Mouse (Mus musculus) adrenal gland, postnatal 25 days (tissue): ENCODE results near the gene Cd93. TPM values are rescaled to one million over a fixed set of nuclear protein-coding genes. Genes with fewer than 3 reads are reported as not detected.

Source experiments
- DNase-seq: peaks from one replicate; pipeline ENCODE4 v3.0.0; 2021; ENCODE audit warnings: mixed read lengths
- long read RNA-seq: library from polyadenylated mRNA; stranded (forward); transcript quantifications from one replicate; pipeline ENCODE4 v2.0.0, GENCODE M21; 2021
- total RNA-seq: library from RNA; stranded (reverse); gene quantifications from 2 replicates; pipeline ENCODE4 v1.2.3, GENCODE M21; 2021

The Cd93 gene
- total RNA-seq: 26.4 and 29.0 TPM in 2 replicates
- long read RNA-seq, full-length matches to known transcripts: 12 of 17 reads
- long read RNA-seq, partial matches to known transcripts: 0 of 17 reads
- long read RNA-seq, other reads (novel, unspliced or antisense): 5 of 17 reads

- peak; percentile 15 for DNase-seq
These were observed at the start of gene Cd93 for GRCm38 (mm10) chr2:148443249-148443958. Cd93 (minus strand) TSS chr2:148443563.

GRCm38 (mm10) chr2:148492108-148492507 lies 48.7 kb upstream of the Cd93 start:
- DNase-seq: no peak

- DNase-seq: no peak
These were observed 46.8 kb upstream of the Cd93 start for GRCm38 (mm10) chr2:148490150-148490549.

GRCm38 (mm10) chr2:148488885-148489284 lies 45.5 kb upstream of the Cd93 start:
- no peak for DNase-seq

- no peak for DNase-seq
These were observed 42.2 kb upstream of the Cd93 start for GRCm38 (mm10) chr2:148485576-148485975.

GRCm38 (mm10) chr2:148480376-148480775 lies 37.0 kb upstream of the Cd93 start:
- DNase-seq: no peak

GRCm38 (mm10) chr2:148478141-148478701 lies 34.9 kb upstream of the Cd93 start:
- peak; percentile 55 for DNase-seq

GRCm38 (mm10) chr2:148477346-148477745 lies 34.0 kb upstream of the Cd93 start:
- DNase-seq: no peak

GRCm38 (mm10) chr2:148476576-148476975 lies 33.2 kb upstream of the Cd93 start:
- no peak for DNase-seq

GRCm38 (mm10) chr2:148475879-148476495 lies 32.6 kb upstream of the Cd93 start:
- no peak for DNase-seq

GRCm38 (mm10) chr2:148469341-148470238 lies 26.2 kb upstream of the Cd93 start:
- no peak for DNase-seq

- DNase-seq: no peak
These were observed 24.6 kb upstream of the Cd93 start for GRCm38 (mm10) chr2:148467921-148468440.

- no peak for DNase-seq
These were observed 12.0 kb upstream of the Cd93 start for GRCm38 (mm10) chr2:148455341-148455740.

GRCm38 (mm10) chr2:148454014-148454542 lies 10.7 kb upstream of the Cd93 start:
- no peak for DNase-seq

GRCm38 (mm10) chr2:148453061-148453460 lies 9.7 kb upstream of the Cd93 start:
- no peak for DNase-seq

- no peak for DNase-seq
These were observed 8.1 kb upstream of the Cd93 start for GRCm38 (mm10) chr2:148451498-148451897.

GRCm38 (mm10) chr2:148450616-148451015 lies 7.3 kb upstream of the Cd93 start:
- no peak for DNase-seq

GRCm38 (mm10) chr2:148449659-148450058 lies 6.3 kb upstream of the Cd93 start:
- DNase-seq: no peak

- peak; percentile 28 for DNase-seq
These were observed 3.1 kb upstream of the Cd93 start for GRCm38 (mm10) chr2:148446446-148446845.

- DNase-seq: no peak
These were observed 2.3 kb upstream of the Cd93 start for GRCm38 (mm10) chr2:148445616-148446015.

GRCm38 (mm10) chr2:148444472-148444871 lies 1.1 kb upstream of the Cd93 start:
- DNase-seq: no peak

- no peak for DNase-seq
These were observed 653 bp downstream of the Cd93 start for GRCm38 (mm10) chr2:148442710-148443109.
